Mouse (Mus musculus) neural tube, embryonic 13.5 days (tissue): ENCODE results near the gene Mknk1. TPM values are rescaled to one million over a fixed set of nuclear protein-coding genes. Genes with fewer than 3 reads are reported as not detected.

ENCODE experiments used
- polyA plus RNA-seq: library from polyadenylated mRNA; unstranded; fragments of >200 nt; fragmentation: Nextera tagmentation; extraction: Ambion mirVana; gene quantifications from 2 replicates; pipeline ENCODE4 v1.2.1, GENCODE M21; 2015

Gene Mknk1
- polyA plus RNA-seq, 1 experiment from 2014 or later = 28.7 TPM

Other genes with a start within 250 kb of the Mknk1 start
- not detected in 2 replicates for gene Cyp4a32, start 238.2 kb upstream of the Mknk1 start, polyA plus RNA-seq
- gene Cyp4b1, start 191.5 kb upstream of the Mknk1 start, polyA plus RNA-seq = 0.32 and 0.39 TPM in 2 replicates
- gene Efcab14, start 101.5 kb upstream of the Mknk1 start, polyA plus RNA-seq = 21.4 and 23.3 TPM in 2 replicates
- 0.39 TPM in 1 of 2 replicates, not detected in the other for gene Tex38, start 58.2 kb upstream of the Mknk1 start, polyA plus RNA-seq
- gene Atpaf1, start 54.4 kb upstream of the Mknk1 start, polyA plus RNA-seq = 32.1 and 38.9 TPM in 2 replicates
- 4.3 and 6.2 TPM in 2 replicates for gene Mob3c, start 11.1 kb upstream of the Mknk1 start, polyA plus RNA-seq
- gene Kncn, start 45.2 kb downstream of the Mknk1 start, polyA plus RNA-seq = 0.30 and 0.42 TPM in 2 replicates
- gene 6430628N08Rik, start 51.5 kb downstream of the Mknk1 start, polyA plus RNA-seq = 1.2 and 4.1 TPM in 2 replicates
- 1.6 and 2.0 TPM in 2 replicates for gene Dmbx1, start 100.7 kb downstream of the Mknk1 start, polyA plus RNA-seq
- 10.7 and 10.8 TPM in 2 replicates for gene Faah, start 178.7 kb downstream of the Mknk1 start, polyA plus RNA-seq
- gene Nsun4, start 214.7 kb downstream of the Mknk1 start, polyA plus RNA-seq = 13.7 and 17.2 TPM in 2 replicates
- gene Uqcrh, start 235.9 kb downstream of the Mknk1 start, polyA plus RNA-seq = 484 and 500 TPM in 2 replicates
- 70.9 and 72.9 TPM in 2 replicates for gene Lrrc41, start 236.1 kb downstream of the Mknk1 start, polyA plus RNA-seq